Mouse (Mus musculus): Measurements from ENCODE around the gene Traf5. TPM values are rescaled to one million over a fixed set of nuclear protein-coding genes. Genes with fewer than 3 reads are reported as not detected.

Traf5 gene
- polyA plus RNA-seq, 1 experiment from 2014 or later = 3.3 TPM

- 10% methylated on average over 2 of the region's 2 CpGs for WGBS
- Histone ChIP-seq H3K27ac (replicated peaks) (no peak overlapping the region), H3K4me2 (no peak overlapping the region), H3K9me3 (no peaks in the 10 kb centered on the region), H3K27me3 (no peaks in the 10 kb centered on the region), H3K9ac (no peak overlapping the region), H3K4me1 (replicated peaks) (no peaks in the 10 kb centered on the region), H3K4me3 (no peak overlapping the region), H3K36me3 (peaks cover 32% of the 10 kb centered on the region)
- peak; percentile 38; the same call in 1 of the 2 replicates for ATAC-seq (ENCODE audit: low FRiP score, low read depth)
Observed at GRCm38 (mm10) chr1:192107352-192107751, 15.0 kb upstream of the Traf5 start.

GRCm38 (mm10) chr1:192105902-192106389, 13.6 kb upstream of the Traf5 start:
- Histone ChIP-seq H3K4me1 (replicated peaks) (no peaks in the 10 kb centered on the region), H3K4me2 (no peak overlapping the region), H3K4me3 (no peak overlapping the region), H3K9me3 (no peaks in the 10 kb centered on the region), H3K27ac (replicated peaks) (no peak overlapping the region), H3K36me3 (peaks cover 38% of the 10 kb centered on the region), H3K9ac (no peak overlapping the region), H3K27me3 (no peaks in the 10 kb centered on the region)
- 88% methylated on average over 4 of the region's 4 CpGs for WGBS
- ATAC-seq (ENCODE audit: low FRiP score, low read depth) = no peak

DNA sequence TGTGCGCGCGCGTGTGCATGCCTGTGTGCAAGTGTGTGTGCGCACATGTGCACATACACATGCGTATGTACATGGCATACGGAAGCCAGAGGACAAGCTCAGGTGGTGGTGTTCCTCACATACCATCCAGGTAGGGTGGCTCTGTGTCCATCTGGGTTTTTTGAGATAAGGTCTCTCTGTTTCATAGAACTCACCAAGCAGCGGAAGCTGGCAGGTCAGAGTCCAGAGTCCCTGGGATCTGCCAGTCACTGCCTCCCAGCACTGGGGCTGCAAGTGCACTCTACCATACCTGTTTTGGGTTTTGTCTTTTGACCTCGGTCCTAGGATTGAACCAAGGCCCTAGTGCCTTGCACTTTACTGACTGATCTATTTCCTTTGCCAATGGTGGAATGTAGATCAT, 11.7 kb upstream of the Traf5 start:
- Histone ChIP-seq H3K4me3 (no peak overlapping the region), H3K4me1 (replicated peaks) (no peaks in the 10 kb centered on the region), H3K4me2 (no peak overlapping the region), H3K27ac (replicated peaks) (no peak overlapping the region), H3K9me3 (no peaks in the 10 kb centered on the region), H3K36me3 (peaks cover 32% of the 10 kb centered on the region), H3K9ac (no peak overlapping the region), H3K27me3 (no peaks in the 10 kb centered on the region)
- 98% methylated on average over 9 of the region's 9 CpGs for WGBS
- ATAC-seq (ENCODE audit: low FRiP score, low read depth) = no peak

GRCm38 (mm10) chr1:192103176-192103575, 10.8 kb upstream of the Traf5 start:
- no peak for ATAC-seq (ENCODE audit: low FRiP score, low read depth)
- Histone ChIP-seq H3K4me3 (no peak overlapping the region), H3K4me2 (no peak overlapping the region), H3K9me3 (no peaks in the 10 kb centered on the region), H3K27ac (replicated peaks) (no peak overlapping the region), H3K4me1 (replicated peaks) (no peaks in the 10 kb centered on the region), H3K36me3 (peaks cover 32% of the 10 kb centered on the region), H3K9ac (no peak overlapping the region), H3K27me3 (no peaks in the 10 kb centered on the region)
- WGBS = 78% methylated on average over 6 of the region's 6 CpGs

- H3K27me3 ChIP-seq = no peaks in the 10 kb centered on the region
- no peaks in the 10 kb centered on the region for H3K4me1 ChIP-seq (replicated peaks)
- no peak for ATAC-seq (ENCODE audit: low FRiP score, low read depth)
- WGBS = 89% methylated on average over 8 of the region's 8 CpGs
- H3K27ac ChIP-seq (replicated peaks) = no peak overlapping the region
- H3K36me3 ChIP-seq = peaks cover 36% of the 10 kb centered on the region
- no peak overlapping the region for H3K4me2 ChIP-seq
- no peak overlapping the region for H3K4me3 ChIP-seq
- H3K9ac ChIP-seq = no peak overlapping the region
- no peaks in the 10 kb centered on the region for H3K9me3 ChIP-seq
Observed at GRCm38 (mm10) chr1:192101359-192101758, 9.0 kb upstream of the Traf5 start.

- ATAC-seq (ENCODE audit: low FRiP score, low read depth) = no peak
- H3K36me3 ChIP-seq = peaks cover 36% of the 10 kb centered on the region
Observed at GRCm38 (mm10) chr1:192100742-192101141, 8.4 kb upstream of the Traf5 start.

GRCm38 (mm10) chr1:192095626-192096025, 3.3 kb upstream of the Traf5 start:
- H3K9ac ChIP-seq = no peak overlapping the region
- no peak for ATAC-seq (ENCODE audit: low FRiP score, low read depth)
- H3K36me3 ChIP-seq = peaks cover 16% of the 10 kb centered on the region
- 92% methylated on average over 5 of the region's 5 CpGs for WGBS
- H3K27ac ChIP-seq (replicated peaks) = no peak overlapping the region
- peaks cover 7% of the 10 kb centered on the region; the same call in 1 of the 2 replicates for H3K4me1 ChIP-seq (replicated peaks)
- H3K4me3 ChIP-seq = no peak overlapping the region
- peaks cover 11% of the 10 kb centered on the region for H3K27me3 ChIP-seq
- H3K4me2 ChIP-seq = no peak overlapping the region
- no peaks in the 10 kb centered on the region for H3K9me3 ChIP-seq

More at GRCm38 (mm10) chr1:192100742-192101141, 8.4 kb upstream of the Traf5 start:
- Histone ChIP-seq H3K4me1 (replicated peaks) (no peaks in the 10 kb centered on the region), H3K27ac (replicated peaks) (no peak overlapping the region), H3K4me3 (no peak overlapping the region), H3K9ac (no peak overlapping the region), H3K4me2 (no peak overlapping the region), H3K9me3 (no peaks in the 10 kb centered on the region), H3K27me3 (no peaks in the 10 kb centered on the region)
- 95% methylated on average over 11 of the region's 11 CpGs for WGBS

GRCm38 (mm10) chr1:192094451-192095170, 2.3 kb upstream of the Traf5 start:
- Histone ChIP-seq H3K27me3 (peaks cover 15% of the 10 kb centered on the region), H3K27ac (replicated peaks) (no peak overlapping the region), H3K36me3 (peaks cover 14% of the 10 kb centered on the region), H3K4me3 (no peak overlapping the region), H3K4me2 (no peak overlapping the region), H3K9ac (no peak overlapping the region), H3K9me3 (no peaks in the 10 kb centered on the region), H3K4me1 (replicated peaks) (peaks cover 7% of the 10 kb centered on the region; the same call in 1 of the 2 replicates)
- WGBS = 56% methylated on average over 13 of the region's 13 CpGs
- ATAC-seq (ENCODE audit: low FRiP score, low read depth) = no peak

- H3K4me1 ChIP-seq (replicated peaks) = peaks cover 7% of the 10 kb centered on the region; the same call in 1 of the 2 replicates
- H3K9me3 ChIP-seq = no peaks in the 10 kb centered on the region
- peak overlapping the region; percentile 56 for H3K4me3 ChIP-seq
- H3K36me3 ChIP-seq = peaks cover 4% of the 10 kb centered on the region; the same call in 1 of the 2 replicates
- no peak overlapping the region for H3K27ac ChIP-seq (replicated peaks)
- WGBS = 35% methylated on average over 16 of the region's 16 CpGs
- peak; percentile 83 for ATAC-seq (ENCODE audit: low FRiP score, low read depth)
- peak overlapping the region; percentile 94 for H3K4me2 ChIP-seq
- peaks cover 15% of the 10 kb centered on the region for H3K27me3 ChIP-seq
- H3K9ac ChIP-seq = peak overlapping the region; percentile 51
Observed at GRCm38 (mm10) chr1:192092879-192093660, 711 bp upstream of the Traf5 start.

GRCm38 (mm10) chr1:192090689-192091567, 1.4 kb downstream of the Traf5 start:
- Histone ChIP-seq H3K4me3 (no peak overlapping the region), H3K27ac (replicated peaks) (no peak overlapping the region), H3K9ac (no peak overlapping the region), H3K9me3 (no peaks in the 10 kb centered on the region), H3K27me3 (peaks cover 15% of the 10 kb centered on the region), H3K4me1 (replicated peaks) (peaks cover 7% of the 10 kb centered on the region; the same call in 1 of the 2 replicates), H3K36me3 (no peaks in the 10 kb centered on the region), H3K4me2 (peak overlapping the region; percentile 94; the same call in 1 of the 2 replicates)
- WGBS = 72% methylated on average over 11 of the region's 11 CpGs
- ATAC-seq (ENCODE audit: low FRiP score, low read depth) = no peak

DNA sequence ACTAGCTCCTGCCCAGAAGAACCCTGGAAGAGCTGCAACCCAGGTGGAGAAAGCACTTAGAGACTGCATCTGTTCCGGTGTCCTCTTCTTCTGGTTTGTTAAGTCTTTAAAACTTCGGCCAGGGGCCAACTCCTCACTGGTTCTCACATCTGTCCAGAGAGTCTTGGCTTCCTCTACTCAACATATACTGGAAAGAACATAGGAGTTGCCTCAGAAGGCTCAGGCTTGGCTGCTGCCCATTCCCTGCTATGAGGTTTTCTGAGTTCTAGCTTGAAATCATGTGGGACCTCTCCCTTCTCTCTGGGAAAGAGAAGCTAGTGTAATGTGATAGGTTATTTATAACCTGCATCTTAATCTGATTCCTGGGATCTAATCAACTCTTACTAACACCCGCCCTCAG, 2.1 kb downstream of the Traf5 start:
- 90% methylated on average over 3 of the region's 3 CpGs for WGBS
- no peak overlapping the region for H3K27ac ChIP-seq (replicated peaks)
- H3K9ac ChIP-seq = no peak overlapping the region
- no peaks in the 10 kb centered on the region for H3K9me3 ChIP-seq
- peaks cover 15% of the 10 kb centered on the region for H3K27me3 ChIP-seq
- H3K4me2 ChIP-seq = no peak overlapping the region
- no peak overlapping the region for H3K4me3 ChIP-seq
- H3K36me3 ChIP-seq = no peaks in the 10 kb centered on the region
- H3K4me1 ChIP-seq (replicated peaks) = peaks cover 7% of the 10 kb centered on the region; the same call in 1 of the 2 replicates
- no peak for ATAC-seq (ENCODE audit: low FRiP score, low read depth)
